Mouse (Mus musculus) cortical plate, adult 2 months (tissue): ENCODE results near the gene Fgfr2. TPM values are rescaled to one million over a fixed set of nuclear protein-coding genes. Genes with fewer than 3 reads are reported as not detected.

ENCODE experiments used
- H3K27ac ChIP-seq: fragments of 200-500 bp; 2 replicates; pipeline ENCODE4 v1.5.1; 2012; ENCODE audit warnings: low read length, control low read depth, inconsistent platforms; ENCODE audit not compliant: insufficient read depth
- H3K4me1 ChIP-seq: fragments of 200-500 bp; 2 replicates; pipeline ENCODE4 v1.6.1; 2011; ENCODE audit warnings: low read length; ENCODE audit not compliant: control insufficient read depth, insufficient read depth
- H3K4me3 ChIP-seq: fragments of 200-500 bp; 2 replicates; pipeline ENCODE4 v1.5.1; 2011; ENCODE audit warnings: mild to moderate bottlenecking, low read length, control low read depth; ENCODE audit not compliant: insufficient read depth
- CTCF ChIP-seq: fragments of 200-500 bp; IDR thresholded peaks from 2 replicates; pipeline ENCODE4 v1.5.1; 2011; ENCODE audit warnings: mild to moderate bottlenecking, control low read depth, low read length; ENCODE audit not compliant: insufficient read depth; ENCODE audit errors: extremely low read depth
- POLR2A ChIP-seq: fragments of 200-500 bp; IDR thresholded peaks from 2 replicates; pipeline ENCODE4 v1.6.1; 2011; ENCODE audit warnings: mild to moderate bottlenecking, low read length, control low read depth; ENCODE audit not compliant: insufficient read depth; ENCODE audit errors: extremely low read depth
- polyA plus RNA-seq: library from polyadenylated mRNA; depleted of rRNA; stranded (reverse); fragments of >200 nt; gene quantifications from 2 replicates; pipeline ENCODE4 v1.2.3, GENCODE M21; 2012

Gene Fgfr2
- polyA plus RNA-seq, 1 experiment: 50.4 TPM

DNA sequence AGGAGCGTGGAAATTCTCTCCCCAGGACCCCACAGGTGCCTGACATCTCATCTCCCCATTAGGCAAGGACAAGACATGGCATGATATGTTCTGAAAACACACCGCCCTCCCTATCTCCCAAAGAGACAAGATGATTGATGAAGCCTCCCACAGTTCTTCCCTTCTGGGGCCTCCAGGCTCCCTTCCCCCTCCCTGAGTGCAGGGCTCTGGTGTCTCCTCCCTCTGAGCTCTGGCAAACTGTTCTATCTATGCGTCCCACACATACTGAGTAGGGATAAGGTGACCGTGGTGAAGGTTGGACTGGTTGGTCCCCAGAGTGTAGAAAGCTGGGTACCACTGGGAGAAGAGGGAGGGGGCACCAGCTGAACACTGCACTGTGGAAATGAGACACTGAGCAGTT, 1024.7 kb downstream of the Fgfr2 start:
- no peak overlapping the region for H3K27ac ChIP-seq

DNA sequence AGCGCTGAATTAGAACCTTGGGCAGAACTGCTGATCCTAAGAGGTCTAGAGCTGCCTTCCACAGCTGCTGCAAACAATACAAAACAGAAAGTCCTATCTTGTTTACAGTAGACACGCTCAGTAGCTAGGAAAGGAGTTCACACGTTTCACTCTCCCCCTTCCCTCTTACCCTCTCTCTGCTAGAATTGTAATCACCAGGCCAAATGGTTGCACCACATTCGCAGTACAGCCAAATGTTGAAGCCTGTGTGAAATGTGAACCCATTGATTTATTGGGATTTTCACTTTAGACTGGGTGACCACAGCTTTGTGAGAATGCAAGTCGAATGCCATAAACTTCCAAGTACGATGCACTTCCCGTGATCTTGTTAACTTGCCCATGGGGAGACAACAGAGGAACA, 1028.5 kb downstream of the Fgfr2 start:
- Histone ChIP-seq H3K4me1 (no peaks in the 10 kb centered on the region), H3K27ac (no peak overlapping the region), H3K4me3 (no peak overlapping the region)
- TF ChIP-seq POLR2A: no peak

More for the DNA sequence above, 1024.7 kb downstream of the Fgfr2 start:
- no peak overlapping the region for H3K4me3 ChIP-seq
- H3K4me1 ChIP-seq: no peaks in the 10 kb centered on the region
- TF ChIP-seq POLR2A (no peak), CTCF (no peak)

DNA sequence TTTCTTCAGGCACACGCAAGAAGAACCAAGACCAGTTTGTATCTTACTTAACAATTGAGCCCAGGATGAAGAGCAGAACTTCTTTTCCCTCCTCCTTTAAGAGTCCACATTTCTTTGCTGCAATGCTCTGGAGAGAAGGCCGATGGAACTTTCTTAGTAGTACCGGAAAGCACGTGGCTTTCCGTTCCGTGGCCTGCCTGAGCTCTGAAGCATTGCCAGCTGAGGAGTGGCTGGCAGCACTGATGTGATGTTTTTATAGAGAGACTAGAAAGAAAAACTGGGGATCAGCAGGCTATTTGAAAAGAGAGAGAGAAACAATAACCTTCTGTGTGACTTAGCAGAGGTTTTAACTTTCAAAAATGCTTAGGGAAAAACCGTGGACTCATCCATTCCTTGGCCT, 1031.6 kb downstream of the Fgfr2 start:
- Histone ChIP-seq H3K27ac (no peak overlapping the region), H3K4me3 (no peak overlapping the region), H3K4me1 (peaks cover 5% of the 10 kb centered on the region)
- TF ChIP-seq POLR2A: no peak
- TF ChIP-seq CTCF: no peak

DNA sequence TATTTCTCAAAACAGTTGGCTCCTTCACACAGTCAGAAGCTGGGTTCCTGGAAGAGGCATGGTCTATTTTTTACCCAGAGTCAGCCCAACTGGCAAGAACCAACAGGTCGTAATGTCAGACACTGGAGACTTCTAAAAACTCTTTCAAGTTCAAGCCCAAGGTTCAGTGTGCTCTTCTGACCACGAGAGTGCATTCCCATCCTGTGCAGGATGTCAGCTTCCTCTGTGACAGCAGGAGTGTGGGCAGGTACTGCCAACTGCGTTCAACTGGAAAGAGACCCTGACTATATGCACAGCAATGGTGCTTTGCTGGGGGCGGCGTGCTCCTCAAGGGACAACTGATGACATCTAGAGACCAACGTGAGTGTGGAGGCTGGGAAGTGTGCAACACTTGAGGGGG, 1034.5 kb downstream of the Fgfr2 start:
- TF ChIP-seq CTCF: no peak
- no peak for TF ChIP-seq POLR2A
- no peak overlapping the region for H3K27ac ChIP-seq
- H3K4me1 ChIP-seq: peaks cover 5% of the 10 kb centered on the region
- H3K4me3 ChIP-seq: no peak overlapping the region

DNA sequence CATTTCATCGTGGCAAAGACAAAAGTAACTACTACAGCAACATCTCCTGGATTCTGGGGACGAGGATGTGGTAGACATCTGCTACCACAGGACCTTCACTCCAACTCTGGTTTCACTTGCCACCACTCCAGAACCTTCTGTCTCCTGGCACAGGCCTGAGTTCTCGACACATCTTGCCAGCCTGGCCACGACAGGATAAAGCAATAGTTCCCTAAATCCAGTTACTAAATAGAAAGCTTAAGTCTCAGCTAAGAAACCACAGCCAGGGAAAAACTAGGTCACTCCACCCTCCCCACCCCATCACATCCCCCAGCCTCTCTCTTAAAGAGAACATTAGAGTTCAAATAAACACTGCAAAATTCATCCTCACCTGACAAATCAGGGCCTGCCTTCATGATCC, 1035.0 kb downstream of the Fgfr2 start:
- no peak overlapping the region for H3K27ac ChIP-seq
- H3K4me3 ChIP-seq: no peak overlapping the region
- TF ChIP-seq CTCF: no peak
- TF ChIP-seq POLR2A: no peak
- peaks cover 5% of the 10 kb centered on the region for H3K4me1 ChIP-seq

DNA sequence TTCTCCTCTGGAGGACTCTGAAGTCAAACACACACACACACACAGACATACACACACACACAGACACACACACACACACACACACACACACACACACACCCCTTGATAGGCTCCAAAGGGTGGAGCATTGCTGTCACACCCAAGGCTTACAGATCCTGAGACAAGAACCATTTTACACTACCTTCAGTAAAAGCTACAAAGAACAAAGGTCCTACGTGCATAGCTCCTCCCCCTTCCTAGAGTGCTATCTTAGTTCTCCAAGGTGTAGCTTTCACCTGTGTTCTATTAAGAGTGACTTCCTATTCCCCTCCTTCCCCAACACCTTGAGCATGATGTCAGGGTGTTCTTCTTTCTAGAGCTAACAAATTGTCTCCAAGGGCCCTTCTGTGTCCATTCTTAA, 1047.3 kb downstream of the Fgfr2 start:
- Histone ChIP-seq H3K27ac (no peak overlapping the region), H3K4me1 (0 out of 2 replicates have a peak, but pooled peaks cover 2% of the 10 kb centered on the region), H3K4me3 (no peak overlapping the region)
- no peak for TF ChIP-seq POLR2A
- TF ChIP-seq CTCF: no peak

DNA sequence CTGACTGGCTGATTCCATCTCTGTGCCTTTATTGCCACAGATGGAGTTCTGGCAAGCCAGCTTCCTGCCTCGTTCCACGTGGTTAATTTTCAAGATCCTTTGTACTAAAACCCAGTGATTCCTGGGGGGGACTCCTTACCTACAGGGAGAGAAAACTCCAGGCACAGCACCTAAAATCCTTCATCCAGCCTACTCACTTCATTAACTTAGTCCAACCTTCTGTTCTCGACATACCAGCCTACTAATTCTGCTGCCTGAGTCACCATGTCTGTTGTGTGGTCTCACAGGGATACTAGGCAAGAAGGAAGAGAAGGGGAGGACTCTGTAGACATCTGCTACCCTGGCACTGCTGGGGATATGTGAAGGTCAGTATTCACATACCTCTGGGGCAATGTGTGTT, 1048.6 kb downstream of the Fgfr2 start:
- Histone ChIP-seq H3K4me3 (no peak overlapping the region), H3K27ac (no peak overlapping the region), H3K4me1 (0 out of 2 replicates have a peak, but pooled peaks cover 3% of the 10 kb centered on the region)
- TF ChIP-seq CTCF: no peak

DNA sequence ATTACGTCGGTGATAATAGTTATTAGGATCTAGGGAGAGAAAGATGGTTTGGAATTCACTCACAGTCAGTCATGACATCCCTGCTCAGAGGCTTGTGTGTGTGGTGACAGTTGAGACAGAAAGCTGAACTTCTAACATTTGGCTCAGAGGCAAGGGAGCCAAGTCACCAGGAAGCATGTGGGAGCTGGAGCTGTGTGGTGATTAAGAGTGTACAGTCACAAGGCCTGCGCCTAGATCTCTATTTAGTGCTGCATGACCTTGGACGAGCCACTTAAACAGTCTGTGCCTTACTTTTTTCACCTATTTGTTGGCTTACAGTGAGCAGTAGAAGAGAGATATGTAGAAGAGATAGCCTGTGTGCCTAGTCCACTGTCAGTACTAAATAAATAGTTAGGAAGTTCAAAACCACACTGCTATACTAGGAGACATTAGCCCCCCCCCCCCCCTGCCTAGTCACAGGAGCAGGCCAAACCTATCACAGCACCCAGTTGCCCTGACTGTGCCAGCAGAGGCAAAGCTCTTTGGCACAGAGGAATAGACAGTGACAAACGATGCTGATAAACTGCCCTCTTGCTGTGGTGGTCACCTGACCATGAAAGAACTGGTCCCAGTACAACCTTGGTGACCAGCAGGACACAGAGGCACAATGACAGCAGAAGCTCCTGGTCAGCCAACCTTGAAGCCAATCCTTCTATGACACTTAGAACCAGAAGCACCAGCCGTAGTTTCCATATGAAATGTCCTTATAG, 1052.1 kb downstream of the Fgfr2 start:
- TF ChIP-seq CTCF: no peak
- TF ChIP-seq POLR2A: no peak
- H3K4me3 ChIP-seq: no peak overlapping the region
- no peak overlapping the region for H3K27ac ChIP-seq
- H3K4me1 ChIP-seq: peaks cover 5% of the 10 kb centered on the region

DNA sequence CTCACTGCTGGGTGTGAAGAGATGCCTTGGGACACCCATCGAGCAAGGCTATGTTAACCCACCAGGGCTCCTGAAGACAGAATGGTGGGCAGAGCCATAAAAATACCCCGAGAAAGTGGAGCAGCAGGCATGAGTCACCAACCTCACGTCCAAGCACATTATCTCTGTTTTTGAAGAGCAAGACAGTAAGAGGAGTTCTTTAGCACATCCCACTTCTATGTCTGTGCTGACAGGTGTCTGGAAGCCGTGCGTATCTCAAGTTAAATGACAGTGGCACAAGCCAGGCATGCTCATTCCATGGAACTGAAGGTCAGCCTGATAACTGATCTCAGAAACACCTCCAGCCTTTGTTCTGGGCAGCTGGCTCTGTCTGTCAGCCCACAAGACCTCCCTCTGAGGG, 1055.2 kb downstream of the Fgfr2 start:
- Histone ChIP-seq H3K4me3 (no peak overlapping the region), H3K27ac (peak overlapping the region; percentile 40; the same call in 1 of the 2 replicates), H3K4me1 (peaks cover 5% of the 10 kb centered on the region)
- no peak for TF ChIP-seq CTCF
- TF ChIP-seq POLR2A: no peak

- Histone ChIP-seq H3K4me1 (peaks cover 5% of the 10 kb centered on the region), H3K27ac (peak overlapping the region; percentile 40; the same call in 1 of the 2 replicates), H3K4me3 (no peak overlapping the region)
- TF ChIP-seq POLR2A (no peak), CTCF (no peak)
Measured at GRCm38 (mm10) chr7:132067511-132067910, 1055.6 kb downstream of the Fgfr2 start.
